Mouse (Mus musculus): ENCODE results near the gene Ptbp1.

Ptbp1 gene

GRCm38 (mm10) chr10:79853860-79854795 is at the start of gene Ptbp1:
Gene Ptbp1 (plus strand): TSS chr10:79854427.
- peak; percentile 98 to 99 for DNase-seq (ENCODE audit: low spot score in 2 of 2)

GRCm38 (mm10) chr10:79805636-79806035 is 48.6 kb upstream of the Ptbp1 start:
- no peak for DNase-seq (ENCODE audit: low spot score in 2 of 2)

- no peak for DNase-seq (ENCODE audit: low spot score in 2 of 2)
Observed at GRCm38 (mm10) chr10:79806331-79806730, 47.9 kb upstream of the Ptbp1 start.

GRCm38 (mm10) chr10:79806972-79807371 is 47.3 kb upstream of the Ptbp1 start:
- DNase-seq (ENCODE audit: low spot score in 2 of 2): no peak

GRCm38 (mm10) chr10:79807826-79808225 is 46.4 kb upstream of the Ptbp1 start:
- DNase-seq (ENCODE audit: low spot score in 2 of 2): no peak

- DNase-seq (ENCODE audit: low spot score in 2 of 2): no peak
Observed at GRCm38 (mm10) chr10:79808728-79809127, 45.5 kb upstream of the Ptbp1 start.

GRCm38 (mm10) chr10:79811736-79812637 is 42.2 kb upstream of the Ptbp1 start:
- peak; percentile 75 to 80 for DNase-seq (ENCODE audit: low spot score in 2 of 2)

GRCm38 (mm10) chr10:79814271-79814842 is 39.9 kb upstream of the Ptbp1 start:
- DNase-seq (ENCODE audit: low spot score in 2 of 2): no peak

- no peak for DNase-seq (ENCODE audit: low spot score in 2 of 2)
Observed at GRCm38 (mm10) chr10:79815671-79816494, 38.3 kb upstream of the Ptbp1 start.

- DNase-seq (ENCODE audit: low spot score in 2 of 2): no peak
Observed at GRCm38 (mm10) chr10:79817111-79817510, 37.1 kb upstream of the Ptbp1 start.

GRCm38 (mm10) chr10:79818225-79818624 is 36.0 kb upstream of the Ptbp1 start:
- DNase-seq (ENCODE audit: low spot score in 2 of 2): no peak

- DNase-seq (ENCODE audit: low spot score in 2 of 2): no peak
Observed at GRCm38 (mm10) chr10:79819606-79820005, 34.6 kb upstream of the Ptbp1 start.

- DNase-seq (ENCODE audit: low spot score in 2 of 2): no peak
Observed at GRCm38 (mm10) chr10:79820277-79820676, 34.0 kb upstream of the Ptbp1 start.

GRCm38 (mm10) chr10:79820782-79821181 is 33.4 kb upstream of the Ptbp1 start, which contains the start of gene Misp:
Gene Misp (plus strand): TSS chr10:79820989.
- DNase-seq (ENCODE audit: low spot score in 2 of 2): no peak

- DNase-seq (ENCODE audit: low spot score in 2 of 2): no peak
Observed at GRCm38 (mm10) chr10:79821731-79822130, 32.5 kb upstream of the Ptbp1 start.

- no peak for DNase-seq (ENCODE audit: low spot score in 2 of 2)
Observed at GRCm38 (mm10) chr10:79822372-79822771, 31.9 kb upstream of the Ptbp1 start.

GRCm38 (mm10) chr10:79823011-79823410 is 31.2 kb upstream of the Ptbp1 start:
- DNase-seq (ENCODE audit: low spot score in 2 of 2): no peak

- DNase-seq (ENCODE audit: low spot score in 2 of 2): no peak
Observed at GRCm38 (mm10) chr10:79824413-79824812, 29.8 kb upstream of the Ptbp1 start.

- no peak for DNase-seq (ENCODE audit: low spot score in 2 of 2)
Observed at GRCm38 (mm10) chr10:79831583-79831982, 22.6 kb upstream of the Ptbp1 start.

GRCm38 (mm10) chr10:79832026-79832785 is 22.0 kb upstream of the Ptbp1 start:
- peak; percentile 28 to 55 for DNase-seq (ENCODE audit: low spot score in 2 of 2)
